Mouse (Mus musculus): Measurements from ENCODE around the gene Olfr1280.

Gene Olfr1280

GRCm38 (mm10) chr2:111313717-111314116, at the start of gene Olfr1280:
Olfr1280 (plus strand) TSS chr2:111314017.
- DNase-seq (ENCODE audit: low read depth, low spot score) = no peak

GRCm38 (mm10) chr2:111274006-111274405, 39.8 kb upstream of the Olfr1280 start, which contains the start of gene Olfr1277:
Olfr1277 (minus strand) TSS chr2:111274106.
- DNase-seq (ENCODE audit: low read depth, low spot score) = peak; percentile 1

DNA sequence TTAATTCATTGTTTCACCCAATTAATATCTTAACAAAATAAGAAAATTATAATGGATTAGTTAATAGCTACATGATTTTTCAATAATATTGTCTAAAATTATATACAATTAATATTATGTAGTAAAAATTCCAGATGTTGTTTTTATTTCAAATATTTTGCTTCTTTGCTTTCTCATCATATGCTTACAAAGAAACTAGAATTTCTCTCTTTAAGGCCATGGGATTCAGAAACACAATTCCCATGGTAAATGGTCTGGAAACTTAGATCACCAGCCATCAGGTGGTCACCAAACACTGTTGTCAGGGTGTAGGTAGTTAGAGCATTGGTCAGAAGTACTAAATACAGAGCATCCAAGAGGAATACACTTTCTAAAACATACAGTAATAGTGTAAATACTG, 24.0 kb upstream of the Olfr1280 start, which contains the start of gene Olfr1278:
Gene Olfr1278 (plus strand): TSS at position 301 of the 400 bp plus-strand sequence.
- DNase-seq (ENCODE audit: low read depth, low spot score) = no peak

- no peak for DNase-seq (ENCODE audit: low read depth, low spot score)
These were observed 15.3 kb upstream of the Olfr1280 start for GRCm38 (mm10) chr2:111298541-111298940.

DNA sequence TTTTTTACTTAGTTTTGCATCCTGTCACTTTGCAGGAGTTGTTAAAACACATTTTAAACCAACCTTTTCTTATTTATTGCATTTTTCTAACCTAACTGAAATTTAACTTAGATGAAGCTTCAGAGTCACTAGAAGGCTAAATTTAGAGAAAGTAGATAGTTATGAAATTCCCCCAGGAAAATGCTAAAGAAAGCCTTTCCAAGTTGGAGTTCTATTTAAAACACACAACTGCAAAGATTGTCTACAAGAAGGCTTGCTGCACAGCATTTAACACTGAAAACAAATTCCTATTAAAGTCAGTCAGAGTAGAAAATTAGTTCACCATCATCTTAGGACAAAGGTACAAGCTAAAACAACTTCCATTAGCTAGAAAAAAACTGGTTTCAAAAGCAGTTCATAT, 13.4 kb upstream of the Olfr1280 start, which contains the start of gene Olfr1279:
Gene Olfr1279 (plus strand): TSS at position 262 of the 400 bp plus-strand sequence.
- peak; percentile 37 for DNase-seq (ENCODE audit: low read depth, low spot score)

DNA sequence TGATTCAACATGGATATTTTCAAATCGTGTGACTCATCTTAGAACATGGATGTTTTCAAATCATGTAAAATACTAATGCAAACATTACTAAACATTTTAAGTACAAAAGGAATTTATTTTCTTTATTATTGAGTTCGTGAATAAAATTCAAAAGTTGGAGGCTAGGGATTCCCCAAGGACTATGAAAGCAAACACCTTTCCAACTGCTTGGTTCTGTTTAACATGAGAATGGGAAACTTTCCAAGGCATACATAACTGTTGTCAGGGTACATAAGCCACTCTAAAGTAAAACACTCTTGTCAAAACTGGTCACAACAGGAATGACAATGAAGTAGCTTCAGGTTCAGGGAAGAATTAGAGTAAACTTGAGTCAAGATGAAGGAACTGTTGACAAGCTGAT, 12.4 kb downstream of the Olfr1280 start, which contains the start of gene Olfr1281:
Gene Olfr1281 (plus strand): TSS at position 301 of the 400 bp plus-strand sequence.
- no peak for DNase-seq (ENCODE audit: low read depth, low spot score)

- DNase-seq (ENCODE audit: low read depth, low spot score) = peak; percentile 10
These were observed 19.9 kb downstream of the Olfr1280 start for GRCm38 (mm10) chr2:111333721-111334120.

- DNase-seq (ENCODE audit: low read depth, low spot score) = no peak
These were observed 22.2 kb downstream of the Olfr1280 start, which contains the start of gene Olfr1282 for GRCm38 (mm10) chr2:111335976-111336375. Olfr1282 (minus strand) TSS chr2:111336076.

DNA sequence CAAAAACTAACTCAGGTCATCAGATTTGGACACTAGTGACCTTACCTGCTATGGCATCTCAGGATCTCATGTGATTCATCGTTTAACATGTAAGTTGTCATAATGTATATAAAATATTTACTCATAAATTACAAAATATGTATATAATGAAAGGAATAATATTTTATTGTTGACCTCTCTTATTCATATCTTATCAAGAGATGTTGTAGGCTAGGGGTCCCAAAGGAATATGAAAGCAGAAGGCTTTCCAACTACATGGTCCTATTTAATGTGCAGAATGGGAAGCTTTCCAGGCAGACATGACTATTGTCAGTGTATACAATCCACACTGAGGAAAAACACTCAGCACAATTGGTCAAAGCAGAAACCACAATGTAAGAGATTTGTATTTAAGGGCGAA, 52.7 kb downstream of the Olfr1280 start, which contains the start of gene Olfr1283:
Gene Olfr1283 (plus strand): TSS at position 301 of the 400 bp plus-strand sequence.
- DNase-seq (ENCODE audit: low read depth, low spot score) = no peak

- DNase-seq (ENCODE audit: low read depth, low spot score) = no peak
These were observed 61.4 kb downstream of the Olfr1280 start, which contains the start of gene Olfr1284 for GRCm38 (mm10) chr2:111375222-111375621. Olfr1284 (plus strand) TSS chr2:111375522.
